Mouse (Mus musculus): ENCODE results near the gene Mcfd2. TPM values are rescaled to one million over a fixed set of nuclear protein-coding genes. Genes with fewer than 3 reads are reported as not detected.

Gene Mcfd2
- 10 to 100 TPM; 56.0 to 62.6 TPM for total RNA-seq (2021)
- long read RNA-seq, experiment 1, transcript Mcfd2-201 (4 exons, 2,038 nt), result major isoform, 58 of 68 reads
- long read RNA-seq, experiment 1, partial matches to known transcripts, result 2 of 68 reads
- long read RNA-seq, experiment 1, other reads (novel, unspliced or antisense), result 7 of 68 reads
- long read RNA-seq, experiment 2, transcript Mcfd2-201 (4 exons, 2,038 nt), result major isoform, 87 of 112 reads
- long read RNA-seq, experiment 2, partial matches to known transcripts, result 3 of 112 reads
- long read RNA-seq, experiment 2, other reads (novel, unspliced or antisense), result 20 of 112 reads

GRCm38 (mm10) chr17:87265792-87266186 lies at the start of gene Mcfd2:
Gene Mcfd2, minus strand, starts transcription at chr17:87265935.
- TF ChIP-seq CTCF (conservative IDR thresholded peaks at IDR 0.05), result peak; percentile 28; the same call in 1 of the 2 replicates
- peak within 1 kb of the TSS; percentile 99 for H3K4me3 ChIP-seq
- peak within 1 kb of the TSS; percentile 95 for H3K27ac ChIP-seq
- peak; percentile 89 to 94 for DNase-seq (ENCODE audit: low spot score in 2 of 2)

DNA sequence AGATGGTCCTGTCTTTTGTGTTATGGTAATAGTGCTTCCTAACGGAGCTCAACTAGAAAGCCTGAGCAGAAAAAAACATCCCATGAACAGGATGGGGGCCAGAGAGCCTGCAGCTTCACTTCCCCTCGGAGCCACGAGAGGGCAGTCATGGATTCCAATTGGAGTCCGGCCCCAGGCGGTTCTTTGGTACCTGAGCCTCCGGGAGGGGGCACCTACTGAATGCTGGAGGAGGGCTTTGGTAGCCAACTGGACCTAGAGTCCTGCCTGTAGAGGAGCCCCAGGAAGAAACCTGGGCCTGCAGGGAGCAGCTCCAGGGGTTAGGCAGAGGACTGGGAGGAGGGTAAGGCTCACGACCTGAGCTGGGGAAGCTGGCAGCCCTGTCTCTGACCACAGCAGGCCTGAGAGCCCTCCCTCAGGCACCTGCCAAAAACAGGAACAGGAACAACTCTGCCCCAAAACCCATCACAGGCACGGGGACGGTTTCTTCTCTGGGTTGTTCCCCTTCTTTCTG lies 49.3 kb upstream of the Mcfd2 start:
- H3K27ac ChIP-seq, result peak overlapping the region; percentile 46
- H3K4me3 ChIP-seq, result peak overlapping the region; percentile 28
- DNase-seq (ENCODE audit: low spot score in 2 of 2), result peak; percentile 90 to 98
- TF ChIP-seq CTCF (conservative IDR thresholded peaks at IDR 0.05), result peak; percentile 100; the same call in 1 of the 2 replicates

DNA sequence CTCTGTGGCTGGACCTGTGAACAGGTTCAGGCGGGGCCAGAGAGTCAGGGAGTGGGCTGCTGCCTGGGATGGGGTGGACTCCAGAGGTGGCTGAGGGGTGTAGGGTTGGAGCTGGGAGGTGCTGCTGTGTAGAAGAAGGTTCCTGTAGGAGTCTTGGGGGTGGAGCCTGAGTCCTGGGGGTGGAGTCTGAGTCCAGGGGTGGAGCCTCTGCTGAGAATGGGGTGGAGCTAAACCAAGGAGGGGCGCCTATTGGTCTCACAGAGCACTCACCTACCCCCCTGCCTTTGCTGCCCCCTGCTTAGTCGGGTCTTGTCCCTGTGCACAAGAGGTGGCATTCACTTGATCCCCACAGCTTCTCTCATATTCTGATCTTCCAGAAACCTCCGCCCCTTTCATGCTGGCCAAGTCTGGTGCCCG lies 48.8 kb upstream of the Mcfd2 start:
- no peak for TF ChIP-seq CTCF (conservative IDR thresholded peaks at IDR 0.05)
- peak overlapping the region; percentile 28; the same call in 1 of the 2 replicates for H3K4me3 ChIP-seq
- no peak for DNase-seq (ENCODE audit: low spot score in 2 of 2)
- no peak overlapping the region; the same call in 1 of the 2 replicates for H3K27ac ChIP-seq

DNA sequence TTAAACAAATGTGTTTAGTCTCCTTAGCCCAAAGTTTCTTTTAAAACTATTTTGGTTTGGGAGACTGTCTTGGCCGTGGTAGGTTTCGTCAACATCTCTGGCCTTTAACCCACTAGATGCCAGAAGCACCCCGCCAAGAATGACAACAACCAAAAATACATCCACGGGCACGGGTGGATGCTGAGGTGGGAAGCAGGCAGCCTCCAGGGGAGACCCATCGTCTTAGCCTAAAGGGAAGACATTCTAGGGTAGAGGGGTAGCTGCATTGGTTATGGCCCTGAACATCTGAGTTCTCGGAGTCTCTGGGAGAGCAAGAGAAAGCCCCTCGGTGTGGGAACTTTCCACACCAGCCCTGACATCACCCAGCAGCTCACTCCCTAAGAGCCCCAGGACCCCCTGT lies 48.4 kb upstream of the Mcfd2 start:
- H3K4me3 ChIP-seq, result no peak overlapping the region
- TF ChIP-seq CTCF (conservative IDR thresholded peaks at IDR 0.05), result no peak
- no peak overlapping the region for H3K27ac ChIP-seq
- no peak for DNase-seq (ENCODE audit: low spot score in 2 of 2)

GRCm38 (mm10) chr17:87312924-87313870 lies 47.5 kb upstream of the Mcfd2 start:
- no peak for DNase-seq (ENCODE audit: low spot score in 2 of 2)
- no peak for TF ChIP-seq CTCF (conservative IDR thresholded peaks at IDR 0.05)
- Histone ChIP-seq H3K27ac (no peak overlapping the region), H3K4me3 (no peak overlapping the region)

- Histone ChIP-seq H3K27ac (no peak overlapping the region), H3K4me3 (no peak overlapping the region)
- no peak for TF ChIP-seq CTCF (conservative IDR thresholded peaks at IDR 0.05)
- DNase-seq (ENCODE audit: low spot score in 2 of 2), result no peak
These were observed 46.6 kb upstream of the Mcfd2 start for GRCm38 (mm10) chr17:87312351-87312750.

DNA sequence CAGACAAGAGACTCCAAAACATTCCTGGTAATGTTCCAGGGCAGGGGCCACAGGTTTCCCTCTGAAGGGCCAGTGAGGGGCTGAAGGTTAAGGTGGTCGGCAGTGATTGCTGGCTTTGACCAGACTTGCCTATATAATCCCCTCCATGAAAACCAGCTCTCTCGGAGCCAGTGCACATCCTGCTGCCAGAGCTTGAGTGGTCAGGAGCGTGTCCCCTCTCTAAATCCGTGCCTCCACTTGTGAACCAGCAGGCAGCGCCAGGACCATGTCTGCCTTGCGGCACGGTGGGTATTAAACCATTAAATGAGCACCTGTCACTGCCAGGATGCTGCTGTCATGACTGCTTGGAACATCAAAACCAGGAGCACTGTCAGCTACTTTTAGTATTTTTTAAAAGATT lies 44.8 kb upstream of the Mcfd2 start:
- TF ChIP-seq CTCF (conservative IDR thresholded peaks at IDR 0.05), result no peak
- Histone ChIP-seq H3K4me3 (no peak overlapping the region), H3K27ac (no peak overlapping the region)
- no peak for DNase-seq (ENCODE audit: low spot score in 2 of 2)

GRCm38 (mm10) chr17:87309073-87309788 lies 43.5 kb upstream of the Mcfd2 start:
- no peak overlapping the region for H3K27ac ChIP-seq
- DNase-seq (ENCODE audit: low spot score in 2 of 2), result no peak
- no peak for TF ChIP-seq CTCF (conservative IDR thresholded peaks at IDR 0.05)
- H3K4me3 ChIP-seq, result no peak overlapping the region

DNA sequence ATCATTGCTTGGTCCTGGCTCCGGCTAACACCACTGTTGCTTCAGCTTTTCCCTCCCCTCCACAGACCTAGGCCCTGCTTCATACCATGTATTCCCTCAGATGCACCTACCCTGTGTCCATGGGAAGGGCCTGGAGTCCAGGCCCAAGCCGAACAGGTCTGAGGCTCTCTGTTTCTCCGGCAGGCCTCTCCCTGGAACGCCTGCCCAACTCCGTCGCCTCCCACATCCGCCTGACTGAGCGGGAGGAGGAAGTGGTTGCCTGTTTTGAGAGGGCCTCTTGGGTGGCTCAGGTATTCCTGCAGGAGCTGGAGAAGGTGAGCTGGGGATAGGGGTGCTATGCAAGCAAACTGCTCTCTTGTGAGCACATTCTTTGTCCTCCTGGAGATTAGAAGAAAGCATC lies 41.0 kb upstream of the Mcfd2 start:
- no peak overlapping the region for H3K27ac ChIP-seq
- TF ChIP-seq CTCF (conservative IDR thresholded peaks at IDR 0.05), result no peak
- H3K4me3 ChIP-seq, result no peak overlapping the region
- DNase-seq (ENCODE audit: low spot score in 2 of 2), result no peak

DNA sequence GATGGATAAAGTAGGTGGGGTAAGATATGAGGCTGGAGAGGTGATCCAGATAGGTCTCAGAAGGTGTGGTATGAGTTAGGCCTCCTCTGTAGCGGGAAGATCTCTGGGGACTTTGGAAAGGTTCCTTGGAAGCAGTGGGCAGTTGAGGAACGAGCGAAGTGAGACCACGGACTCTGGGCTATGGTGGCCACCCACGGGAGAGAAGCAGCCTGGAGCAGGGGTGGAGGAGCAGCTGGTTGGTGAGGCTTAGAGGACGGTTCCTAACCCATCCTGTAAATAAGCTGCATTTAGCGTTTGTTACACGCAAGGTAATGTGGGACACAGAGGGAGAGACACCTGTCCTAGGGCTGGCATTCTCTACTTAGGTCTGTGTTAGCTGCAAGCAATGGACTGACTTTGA lies 39.3 kb upstream of the Mcfd2 start:
- H3K27ac ChIP-seq, result no peak overlapping the region
- no peak overlapping the region for H3K4me3 ChIP-seq
- TF ChIP-seq CTCF (conservative IDR thresholded peaks at IDR 0.05), result no peak
- no peak for DNase-seq (ENCODE audit: low spot score in 2 of 2)

DNA sequence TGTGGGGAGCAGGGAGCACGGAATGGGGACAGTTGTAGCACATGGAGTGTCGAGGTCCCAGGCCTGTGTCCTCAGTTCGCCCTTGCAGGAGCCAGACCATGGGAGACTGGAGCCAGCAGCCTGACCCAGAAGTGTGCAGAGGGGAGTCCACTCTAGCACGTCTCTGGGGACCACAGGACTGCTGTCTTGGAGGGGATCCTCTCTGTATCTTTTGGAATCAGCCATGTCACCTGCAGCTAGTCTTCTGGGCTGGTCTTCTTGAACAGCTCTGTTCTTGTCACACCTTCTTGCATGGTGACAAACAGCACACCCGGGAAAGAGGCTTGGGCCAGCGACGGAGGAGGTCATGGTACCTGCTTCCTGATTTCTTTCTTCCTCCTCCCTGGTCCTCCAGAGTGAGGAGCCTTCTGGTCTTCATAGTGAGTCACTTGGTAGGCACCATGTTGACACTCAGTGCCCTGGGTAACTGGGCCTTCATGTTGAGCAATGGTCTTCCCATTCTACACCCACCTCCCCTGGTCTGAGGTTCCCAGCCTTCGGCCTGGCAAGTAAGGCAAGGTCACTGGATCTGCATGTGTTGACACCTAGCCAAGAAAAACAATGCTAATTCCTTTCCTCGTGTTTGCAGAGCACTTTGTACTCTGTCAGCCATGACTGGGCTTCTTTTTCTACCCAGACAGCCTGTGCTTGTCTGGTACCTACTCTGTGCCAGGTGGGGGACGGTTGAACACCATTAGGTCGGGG lies 38.6 kb upstream of the Mcfd2 start:
- no peak for TF ChIP-seq CTCF (conservative IDR thresholded peaks at IDR 0.05)
- Histone ChIP-seq H3K4me3 (no peak overlapping the region), H3K27ac (no peak overlapping the region)
- DNase-seq (ENCODE audit: low spot score in 2 of 2), result no peak
